Mouse (Mus musculus) lung, postnatal 0 days (tissue): ENCODE data around the gene Med13l.

Experiments
- CTCF ChIP-seq: IDR thresholded peaks from 2 replicates; pipeline ENCODE4 v1.5.1; 2016; ENCODE audit warnings: antibody characterized with exemption, mild to moderate bottlenecking
- EP300 ChIP-seq: IDR thresholded peaks from 2 replicates; pipeline ENCODE4 v1.6.1; 2016; ENCODE audit warnings: antibody characterized with exemption, mild to moderate bottlenecking, control low read depth

DNA sequence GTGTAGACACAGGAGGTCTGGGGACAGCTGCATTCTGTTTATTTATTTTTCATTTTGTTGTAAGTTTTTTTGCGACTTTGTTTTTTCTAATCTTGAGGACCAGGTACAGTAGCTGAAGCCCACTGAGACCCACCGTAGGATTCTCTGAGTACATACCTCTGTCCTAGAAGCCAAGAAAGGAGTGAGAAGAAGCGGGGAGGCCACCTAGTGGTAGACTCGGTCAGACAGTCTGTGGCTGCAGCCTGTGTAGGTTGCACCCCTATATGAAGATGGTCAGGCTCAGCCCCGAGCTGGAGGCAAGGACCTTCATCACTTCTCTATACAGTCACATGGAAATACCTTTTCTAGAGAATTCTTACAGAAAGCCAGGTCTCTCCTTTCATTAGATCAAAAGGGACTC is 202.9 kb downstream of the Med13l start:
- TF ChIP-seq EP300 = no peak
- TF ChIP-seq CTCF = peak; percentile 58
